Mouse (Mus musculus): ENCODE data around the gene Gm3248. TPM values are rescaled to one million over a fixed set of nuclear protein-coding genes. Genes with fewer than 3 reads are reported as not detected.
"Not testable (repeated sequence)": the region's sequence is repeated elsewhere in the genome, so short reads cannot be mapped to it uniquely, and the experiment has no call there.

Gene Gm3248
- 0.27 and 0.41 TPM in 2 replicates for polyA plus RNA-seq (2015; fragmentation: Nextera tagmentation; extraction: Ambion mirVana)

DNA sequence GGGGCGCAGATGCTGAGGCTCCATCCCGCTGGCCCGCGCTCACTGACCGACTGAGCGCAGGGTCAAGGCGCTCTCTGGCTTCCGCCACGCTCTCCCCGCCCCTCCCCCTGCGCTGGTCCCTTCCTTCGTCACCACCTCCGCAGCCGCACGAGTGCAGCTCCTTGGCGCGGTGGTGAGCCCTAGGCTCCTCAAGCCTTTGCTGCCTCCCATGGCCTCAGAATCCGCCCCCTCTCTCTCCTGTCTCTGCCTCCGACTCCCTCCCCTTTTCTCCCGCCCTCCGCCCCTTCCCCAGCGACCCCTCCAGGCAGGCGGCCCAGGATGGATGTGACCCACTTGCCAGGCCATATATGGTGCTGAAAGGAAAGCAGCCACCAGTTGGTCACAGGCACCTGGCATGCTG, at the start of gene Gm3248:
TSS of gene Gm3248 (minus strand) at position 111 of the 400 bp plus-strand sequence.
- 3% methylated on average over 12 of the region's 23 CpGs for WGBS
- not testable (repeated sequence) for H3K36me3 ChIP-seq (ENCODE audit: insufficient read depth, low read length); ATAC-seq (ENCODE audit: low FRiP score, low TSS enrichment); H3K27ac ChIP-seq (ENCODE audit: low read length); H3K9me3 ChIP-seq (ENCODE audit: low read length); H3K27me3 ChIP-seq (ENCODE audit: insufficient read depth, low read length); H3K4me1 ChIP-seq (ENCODE audit: insufficient read depth, low read length)
- H3K4me2 ChIP-seq (replicated peaks; ENCODE audit: low read depth, low read length), result peak within 1 kb of the TSS; percentile 69
- H3K4me3 ChIP-seq (ENCODE audit: low read length), result peak within 1 kb of the TSS; percentile 47
- H3K9ac ChIP-seq (replicated peaks; ENCODE audit: low read length), result 0 out of 2 replicates have a peak within 1 kb of the TSS, but pooled peaks have one; percentile 22

DNA sequence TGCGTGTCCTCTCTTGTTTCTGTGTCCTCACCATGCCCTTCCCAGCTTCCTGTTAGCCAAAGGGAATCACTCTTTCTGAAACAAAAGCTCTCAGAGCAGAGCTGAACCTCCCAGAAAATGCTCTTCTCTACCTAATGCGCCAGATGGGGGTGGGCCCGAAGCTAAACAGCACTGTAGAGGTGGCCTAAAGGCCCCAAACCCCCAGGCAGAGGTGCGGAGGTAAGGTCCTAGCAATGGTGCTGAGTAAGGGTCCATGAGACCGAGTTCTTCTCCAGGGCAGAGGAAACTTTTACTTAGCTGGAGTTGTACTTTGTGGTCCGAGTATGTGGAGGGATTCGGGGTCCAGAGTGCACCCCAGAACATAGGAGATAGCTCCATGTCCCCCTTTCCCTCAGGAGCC, 25.6 kb upstream of the Gm3248 start:
- not testable (repeated sequence) for H3K9me3 ChIP-seq (ENCODE audit: low read length); H3K27ac ChIP-seq (ENCODE audit: low read length); H3K4me2 ChIP-seq (replicated peaks; ENCODE audit: low read depth, low read length); H3K27me3 ChIP-seq (ENCODE audit: insufficient read depth, low read length); H3K9ac ChIP-seq (replicated peaks; ENCODE audit: low read length); H3K4me3 ChIP-seq (ENCODE audit: low read length); ATAC-seq (ENCODE audit: low FRiP score, low TSS enrichment); H3K4me1 ChIP-seq (ENCODE audit: insufficient read depth, low read length); H3K36me3 ChIP-seq (ENCODE audit: insufficient read depth, low read length)
- 89% methylated on average over 4 of the region's 7 CpGs for WGBS

DNA sequence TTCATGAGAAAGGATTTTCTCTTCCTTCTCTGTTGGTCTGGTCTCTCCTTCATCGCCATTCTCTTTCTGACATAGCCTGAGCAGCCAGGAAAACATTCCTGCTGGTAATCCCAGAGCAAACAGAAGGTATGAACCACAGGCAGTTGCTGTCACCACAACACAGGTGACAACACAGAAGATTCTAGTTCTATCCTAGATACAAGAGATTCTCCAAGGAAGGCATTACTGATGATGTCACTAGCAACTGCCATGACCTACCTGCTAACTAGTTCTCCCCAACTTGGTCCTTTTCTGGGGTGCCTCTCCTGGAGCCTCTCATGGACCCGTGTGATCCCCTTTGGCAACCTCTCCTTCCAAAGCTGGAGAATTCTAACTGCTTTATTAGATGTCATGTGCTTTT, 17.5 kb upstream of the Gm3248 start, which contains the start of gene Gm3453:
TSS of gene Gm3453 (minus strand) at position 101 of the 400 bp plus-strand sequence.
- H3K4me3 ChIP-seq (ENCODE audit: low read length); H3K4me2 ChIP-seq (replicated peaks; ENCODE audit: low read depth, low read length); H3K9ac ChIP-seq (replicated peaks; ENCODE audit: low read length); ATAC-seq (ENCODE audit: low FRiP score, low TSS enrichment); H3K4me1 ChIP-seq (ENCODE audit: insufficient read depth, low read length); H3K36me3 ChIP-seq (ENCODE audit: insufficient read depth, low read length); H3K9me3 ChIP-seq (ENCODE audit: low read length); H3K27ac ChIP-seq (ENCODE audit: low read length); H3K27me3 ChIP-seq (ENCODE audit: insufficient read depth, low read length): not testable (repeated sequence)
- 47% methylated on average over 1 of the region's 2 CpGs for WGBS

DNA sequence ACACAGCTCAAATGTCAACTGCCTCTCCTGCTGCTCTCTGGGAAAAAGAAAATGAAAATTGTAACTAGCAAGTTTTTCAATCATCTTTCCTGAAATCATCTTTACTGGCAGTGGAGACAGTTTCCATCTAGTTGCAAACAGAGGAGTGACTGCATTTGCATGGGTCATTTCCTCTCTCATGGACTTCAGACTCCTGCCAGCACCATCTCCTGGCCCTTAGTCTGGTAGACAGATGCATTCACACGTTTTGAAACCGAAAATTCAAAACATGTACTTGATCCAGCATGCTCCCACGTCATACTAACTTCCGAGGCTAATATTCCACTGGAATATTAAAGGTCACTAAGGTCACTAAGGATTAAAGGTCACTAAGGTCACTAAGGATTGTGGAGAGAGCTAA, 896 bp upstream of the Gm3248 start:
- H3K27ac ChIP-seq (ENCODE audit: low read length); ATAC-seq (ENCODE audit: low FRiP score, low TSS enrichment); H3K4me1 ChIP-seq (ENCODE audit: insufficient read depth, low read length); H3K36me3 ChIP-seq (ENCODE audit: insufficient read depth, low read length); H3K4me2 ChIP-seq (replicated peaks; ENCODE audit: low read depth, low read length); H3K9ac ChIP-seq (replicated peaks; ENCODE audit: low read length); H3K27me3 ChIP-seq (ENCODE audit: insufficient read depth, low read length); H3K4me3 ChIP-seq (ENCODE audit: low read length); H3K9me3 ChIP-seq (ENCODE audit: low read length): not testable (repeated sequence)
- 21% methylated on average over 4 of the region's 4 CpGs for WGBS

DNA sequence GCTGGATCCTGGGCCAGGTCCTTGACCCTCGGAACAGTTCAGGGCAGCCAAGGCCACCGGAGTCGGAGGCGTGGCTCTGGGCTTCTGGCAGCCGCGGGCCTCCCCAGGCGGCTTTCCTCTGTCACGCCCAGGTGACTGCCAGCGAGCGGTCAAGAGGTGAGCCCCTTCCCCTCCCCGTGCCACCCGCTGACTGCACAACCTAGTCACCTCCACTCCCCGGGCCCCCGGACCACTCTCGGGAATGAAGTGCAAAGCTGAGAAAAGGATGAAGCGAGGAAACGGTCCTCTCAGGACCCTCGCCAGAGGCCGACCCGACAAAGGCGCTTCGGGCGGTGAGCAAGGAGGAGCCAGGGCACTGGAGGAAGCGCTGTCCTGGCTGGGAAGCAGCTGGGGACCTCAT, 443 bp downstream of the Gm3248 start:
- not testable (repeated sequence) for H3K36me3 ChIP-seq (ENCODE audit: insufficient read depth, low read length); H3K27me3 ChIP-seq (ENCODE audit: insufficient read depth, low read length); H3K9me3 ChIP-seq (ENCODE audit: low read length); H3K27ac ChIP-seq (ENCODE audit: low read length); H3K4me1 ChIP-seq (ENCODE audit: insufficient read depth, low read length)
- 0 out of 2 replicates have a peak overlapping the region, but pooled peaks have one; percentile 22 for H3K9ac ChIP-seq (replicated peaks; ENCODE audit: low read length)
- peak overlapping the region; percentile 47 for H3K4me3 ChIP-seq (ENCODE audit: low read length)
- ATAC-seq (ENCODE audit: low FRiP score, low TSS enrichment), result peak; percentile 78; the same call in 1 of the 2 replicates
- 1% methylated on average over 23 of the region's 24 CpGs for WGBS
- peak overlapping the region; percentile 69 for H3K4me2 ChIP-seq (replicated peaks; ENCODE audit: low read depth, low read length)

DNA sequence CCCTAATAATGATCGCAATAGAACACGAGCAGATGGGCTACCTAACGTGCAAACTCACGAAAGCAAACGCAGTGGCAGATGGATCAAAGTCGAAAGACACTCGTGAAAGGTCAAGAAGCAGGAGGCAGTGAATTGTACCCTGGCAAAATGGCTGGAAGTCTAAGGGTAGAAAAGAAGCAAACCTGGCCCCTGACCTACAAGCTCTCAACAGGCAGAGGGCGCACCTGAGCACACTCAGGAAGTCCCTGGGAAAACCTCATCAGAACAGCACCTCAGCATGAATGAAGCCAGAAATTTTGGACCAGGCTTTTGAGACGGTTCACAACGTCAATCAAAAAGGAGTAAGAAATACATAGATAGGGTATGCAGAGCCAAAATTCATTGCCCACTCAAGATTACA, 1.1 kb downstream of the Gm3248 start:
- not testable (repeated sequence) for H3K9ac ChIP-seq (replicated peaks; ENCODE audit: low read length); H3K27ac ChIP-seq (ENCODE audit: low read length); H3K4me3 ChIP-seq (ENCODE audit: low read length); H3K36me3 ChIP-seq (ENCODE audit: insufficient read depth, low read length); ATAC-seq (ENCODE audit: low FRiP score, low TSS enrichment); H3K4me1 ChIP-seq (ENCODE audit: insufficient read depth, low read length); H3K27me3 ChIP-seq (ENCODE audit: insufficient read depth, low read length); H3K9me3 ChIP-seq (ENCODE audit: low read length); H3K4me2 ChIP-seq (replicated peaks; ENCODE audit: low read depth, low read length)
- WGBS, result 3% methylated on average over 3 of the region's 10 CpGs

DNA sequence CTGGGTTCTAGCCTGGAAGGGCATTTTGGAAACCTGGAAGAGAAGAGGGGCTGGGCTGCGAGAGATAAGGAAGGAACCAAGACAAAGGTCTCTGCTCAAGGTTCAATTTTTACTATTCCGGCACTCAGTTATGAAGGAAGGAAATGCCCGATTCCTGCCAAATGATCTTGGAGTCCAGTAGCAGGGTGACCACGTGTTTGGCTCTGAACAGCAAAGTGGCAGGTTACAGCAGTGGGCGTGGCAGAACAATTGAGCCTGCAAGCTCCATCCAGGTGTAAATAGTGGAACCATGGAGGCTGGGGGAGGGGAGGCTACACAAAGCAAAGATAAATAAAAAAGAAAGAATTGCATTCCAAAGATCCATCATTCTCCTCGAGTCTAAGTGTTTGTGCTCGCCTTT, 38.3 kb downstream of the Gm3248 start:
- WGBS, result 69% methylated on average over 7 of the region's 7 CpGs
- not testable (repeated sequence) for ATAC-seq (ENCODE audit: low FRiP score, low TSS enrichment); H3K4me3 ChIP-seq (ENCODE audit: low read length); H3K4me1 ChIP-seq (ENCODE audit: insufficient read depth, low read length); H3K4me2 ChIP-seq (replicated peaks; ENCODE audit: low read depth, low read length); H3K9me3 ChIP-seq (ENCODE audit: low read length); H3K36me3 ChIP-seq (ENCODE audit: insufficient read depth, low read length); H3K27ac ChIP-seq (ENCODE audit: low read length); H3K27me3 ChIP-seq (ENCODE audit: insufficient read depth, low read length); H3K9ac ChIP-seq (replicated peaks; ENCODE audit: low read length)

DNA sequence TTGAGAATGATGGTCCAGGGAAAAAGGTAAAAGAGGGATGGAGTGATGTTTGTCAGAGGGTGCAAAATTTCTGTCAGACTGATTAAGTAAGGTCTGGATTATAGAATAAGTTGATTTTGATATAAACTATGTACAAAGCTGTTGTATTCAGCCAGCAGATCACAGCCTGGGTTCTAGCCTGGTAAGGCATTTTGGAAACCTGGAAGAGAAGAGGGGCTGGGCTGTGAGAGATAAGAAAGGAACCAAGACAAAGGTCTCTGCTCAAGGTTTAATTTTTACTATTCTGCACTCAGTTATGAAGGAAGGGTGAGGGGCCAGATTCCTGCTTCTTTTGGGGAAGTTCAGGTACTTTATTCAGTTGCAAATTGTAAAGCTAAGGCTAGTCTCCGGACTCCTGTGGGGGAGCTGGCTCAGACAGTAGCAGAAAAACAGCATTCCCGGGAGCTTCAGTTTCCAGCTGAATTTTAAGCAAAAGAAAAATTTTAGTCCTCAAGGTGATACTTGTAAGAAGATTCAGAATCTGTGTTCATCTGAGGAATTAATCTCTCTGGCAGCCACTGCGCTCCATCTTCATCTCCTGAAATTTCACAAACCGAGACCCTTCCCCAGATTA, 43.1 kb downstream of the Gm3248 start:
- not testable (repeated sequence) for H3K9me3 ChIP-seq (ENCODE audit: low read length); H3K36me3 ChIP-seq (ENCODE audit: insufficient read depth, low read length); H3K9ac ChIP-seq (replicated peaks; ENCODE audit: low read length); H3K27ac ChIP-seq (ENCODE audit: low read length); H3K4me1 ChIP-seq (ENCODE audit: insufficient read depth, low read length); H3K27me3 ChIP-seq (ENCODE audit: insufficient read depth, low read length); H3K4me2 ChIP-seq (replicated peaks; ENCODE audit: low read depth, low read length); ATAC-seq (ENCODE audit: low FRiP score, low TSS enrichment); H3K4me3 ChIP-seq (ENCODE audit: low read length)
- 74% methylated on average over 4 of the region's 4 CpGs for WGBS

DNA sequence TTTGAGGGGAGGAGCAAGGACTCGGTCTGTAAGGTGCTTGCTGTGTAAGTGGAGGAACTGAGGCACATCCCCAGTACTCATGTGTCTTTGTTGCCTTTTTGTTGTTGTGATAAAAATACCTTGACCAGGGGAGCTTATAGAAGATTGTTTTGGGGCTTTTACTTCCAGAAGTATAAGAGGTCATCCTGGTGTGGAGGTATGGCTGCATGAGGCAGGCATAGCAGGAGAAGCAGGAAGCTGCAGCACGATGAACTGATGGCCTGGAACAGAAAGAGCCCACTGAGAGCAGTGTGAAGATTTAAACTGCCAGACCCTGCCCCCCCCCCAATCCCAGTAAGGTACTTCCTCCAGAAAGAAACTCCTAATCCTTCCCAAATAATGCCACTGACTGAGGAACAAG, 47.8 kb downstream of the Gm3248 start:
- H3K36me3 ChIP-seq (ENCODE audit: insufficient read depth, low read length); H3K27me3 ChIP-seq (ENCODE audit: insufficient read depth, low read length); H3K4me1 ChIP-seq (ENCODE audit: insufficient read depth, low read length); ATAC-seq (ENCODE audit: low FRiP score, low TSS enrichment); H3K9me3 ChIP-seq (ENCODE audit: low read length); H3K9ac ChIP-seq (replicated peaks; ENCODE audit: low read length); H3K27ac ChIP-seq (ENCODE audit: low read length); H3K4me2 ChIP-seq (replicated peaks; ENCODE audit: low read depth, low read length); H3K4me3 ChIP-seq (ENCODE audit: low read length): not testable (repeated sequence)
- WGBS, result 90% methylated on average over 2 of the region's 2 CpGs

Data from kidney, embryonic 16.5 days (tissue).